Mouse (Mus musculus) intestine, embryonic 16.5 days (tissue): ENCODE results near the gene Ppard. TPM values are rescaled to one million over a fixed set of nuclear protein-coding genes. Genes with fewer than 3 reads are reported as not detected.

Experiments
- ATAC-seq: fragments of 200-750 bp; cut with Nextera tagmentation; 2 replicates; pipeline ENCODE4 v1.8.0; 2017; ENCODE audit warnings: moderate TSS enrichment, moderate library complexity
- H3K27ac ChIP-seq: fragments of 300-500 bp; sonication (generic); 2 replicates; pipeline ENCODE4 v1.5.1; 2014; ENCODE audit warnings: mild to moderate bottlenecking, low read length
- H3K27me3 ChIP-seq: fragments of 300-500 bp; sonication (generic); replicated peaks from 2 replicates; pipeline ENCODE4 v1.6.1; 2014; ENCODE audit warnings: low read length, control low read depth, mixed read lengths; ENCODE audit not compliant: control insufficient read depth, insufficient read depth
- H3K36me3 ChIP-seq: fragments of 300-500 bp; sonication (generic); 2 replicates; pipeline ENCODE4 v1.6.1; 2014; ENCODE audit warnings: low read length, control low read depth; ENCODE audit not compliant: control insufficient read depth, insufficient read depth
- H3K4me1 ChIP-seq: fragments of 300-500 bp; sonication (generic); 2 replicates; pipeline ENCODE4 v1.6.1; 2014; ENCODE audit warnings: low read length, control low read depth, mixed read lengths; ENCODE audit not compliant: control insufficient read depth, insufficient read depth
- H3K4me2 ChIP-seq: fragments of 300-500 bp; sonication (generic); 2 replicates; pipeline ENCODE4 v1.6.1; 2014; ENCODE audit warnings: low read depth, low read length, control low read depth
- H3K4me3 ChIP-seq: fragments of 300-500 bp; sonication (generic); 2 replicates; pipeline ENCODE4 v1.5.1; 2014; ENCODE audit warnings: mild to moderate bottlenecking, low read length
- H3K9ac ChIP-seq: fragments of 300-500 bp; sonication (generic); 2 replicates; pipeline ENCODE4 v1.6.1; 2014; ENCODE audit warnings: low read depth, low read length
- H3K9me3 ChIP-seq: fragments of 300-500 bp; sonication (generic); 2 replicates; pipeline ENCODE4 v1.6.1; 2016; ENCODE audit warnings: low read length, control low read depth; ENCODE audit not compliant: control insufficient read depth
- WGBS: fragments of 180-500 bp; shearing (Covaris S2); extraction: QIAGEN DNeasy Blood & Tissue Kit; methylation state at CpG from one replicate; pipeline ENCODE4 v1.1.7; 2014; 5-methylcytosine and 5-hydroxymethylcytosine counted together
- polyA plus RNA-seq: library from polyadenylated mRNA; unstranded; fragments of >200 nt; fragmentation: Nextera tagmentation; extraction: Ambion mirVana; gene quantifications from 2 replicates; pipeline ENCODE4 v1.2.1, GENCODE M21; 2015

The Ppard gene
- polyA plus RNA-seq, 1 experiment from 2014 or later = 2.2 TPM

GRCm38 (mm10) chr17:28344050-28344607 is 111.6 kb downstream of the Ppard start:
- peak overlapping the region; percentile 52; the same call in 1 of the 2 replicates for H3K4me2 ChIP-seq
- peaks cover 10% of the 10 kb centered on the region; the same call in 1 of the 2 replicates for H3K36me3 ChIP-seq
- H3K4me3 ChIP-seq = no peak overlapping the region
- H3K27me3 ChIP-seq = no peaks in the 10 kb centered on the region; the same call in 1 of the 2 replicates
- H3K27ac ChIP-seq = peak overlapping the region; percentile 94
- ATAC-seq = no peak
- no peaks in the 10 kb centered on the region for H3K9me3 ChIP-seq
- peaks cover 93% of the 10 kb centered on the region for H3K4me1 ChIP-seq
- WGBS = 42% methylated on average over 4 of the region's 4 CpGs
- H3K9ac ChIP-seq = peak overlapping the region; percentile 67

GRCm38 (mm10) chr17:28344670-28345069 is 112.2 kb downstream of the Ppard start:
- H3K9me3 ChIP-seq = no peaks in the 10 kb centered on the region
- H3K27me3 ChIP-seq = no peaks in the 10 kb centered on the region; the same call in 1 of the 2 replicates
- H3K4me3 ChIP-seq = no peak overlapping the region
- peak overlapping the region; percentile 94 for H3K27ac ChIP-seq
- H3K4me1 ChIP-seq = peaks cover 94% of the 10 kb centered on the region
- peak overlapping the region; percentile 67 for H3K9ac ChIP-seq
- H3K4me2 ChIP-seq = peak overlapping the region; percentile 52; the same call in 1 of the 2 replicates
- H3K36me3 ChIP-seq = peaks cover 8% of the 10 kb centered on the region; the same call in 1 of the 2 replicates
- WGBS = 57% methylated on average over 3 of the region's 3 CpGs
- ATAC-seq = no peak

- whole genome bisulfite sequencing = 8% methylated on average over 8 of the region's 8 CpGs
- H3K27ac ChIP-seq = peak overlapping the region; percentile 94
- peak overlapping the region; percentile 67 for H3K9ac ChIP-seq
- peaks cover 89% of the 10 kb centered on the region for H3K4me1 ChIP-seq
- peak overlapping the region; percentile 52 for H3K4me2 ChIP-seq
- H3K4me3 ChIP-seq = peak overlapping the region; percentile 35
- H3K9me3 ChIP-seq = no peaks in the 10 kb centered on the region
- no peaks in the 10 kb centered on the region; the same call in 1 of the 2 replicates for H3K27me3 ChIP-seq
- 0 out of 2 replicates have a peak, but pooled peaks cover 2% of the 10 kb centered on the region for H3K36me3 ChIP-seq
- no peak for ATAC-seq
These were observed 112.8 kb downstream of the Ppard start for GRCm38 (mm10) chr17:28345271-28345721.

GRCm38 (mm10) chr17:28345882-28346281 is 113.4 kb downstream of the Ppard start:
- H3K4me2 ChIP-seq = peak overlapping the region; percentile 52
- WGBS = 9% methylated on average over 10 of the region's 10 CpGs
- peaks cover 83% of the 10 kb centered on the region for H3K4me1 ChIP-seq
- peak overlapping the region; percentile 94 for H3K27ac ChIP-seq
- H3K9me3 ChIP-seq = no peaks in the 10 kb centered on the region
- H3K36me3 ChIP-seq = no peaks in the 10 kb centered on the region
- 0 out of 2 replicates have a peak, but pooled peaks have one; percentile 3 for ATAC-seq
- H3K27me3 ChIP-seq = no peaks in the 10 kb centered on the region; the same call in 1 of the 2 replicates
- H3K4me3 ChIP-seq = peak overlapping the region; percentile 35
- peak overlapping the region; percentile 67 for H3K9ac ChIP-seq

GRCm38 (mm10) chr17:28347327-28347726 is 114.8 kb downstream of the Ppard start:
- Histone ChIP-seq H3K36me3 (no peaks in the 10 kb centered on the region), H3K27me3 (no peaks in the 10 kb centered on the region; the same call in 1 of the 2 replicates), H3K27ac (0 out of 2 replicates have a peak overlapping the region, but pooled peaks have one; percentile 25), H3K4me1 (peaks cover 76% of the 10 kb centered on the region), H3K4me2 (no peak overlapping the region), H3K4me3 (no peak overlapping the region), H3K9me3 (no peaks in the 10 kb centered on the region), H3K9ac (no peak overlapping the region)
- 76% methylated on average over 10 of the region's 10 CpGs for WGBS
- ATAC-seq = no peak

- WGBS = 43% methylated on average over 6 of the region's 6 CpGs
- Histone ChIP-seq H3K4me1 (peaks cover 72% of the 10 kb centered on the region), H3K9me3 (no peaks in the 10 kb centered on the region), H3K4me2 (peak overlapping the region; percentile 92), H3K36me3 (no peaks in the 10 kb centered on the region), H3K4me3 (peak overlapping the region; percentile 89), H3K27ac (peak overlapping the region; percentile 69), H3K9ac (peak overlapping the region; percentile 96), H3K27me3 (no peaks in the 10 kb centered on the region; the same call in 1 of the 2 replicates)
- ATAC-seq = no peak
These were observed 115.7 kb downstream of the Ppard start for GRCm38 (mm10) chr17:28348211-28348610.

GRCm38 (mm10) chr17:28349264-28349880 is 116.9 kb downstream of the Ppard start:
- ATAC-seq = no peak
- Histone ChIP-seq H3K9ac (peak overlapping the region; percentile 96), H3K4me2 (peak overlapping the region; percentile 92), H3K9me3 (no peaks in the 10 kb centered on the region), H3K27ac (peak overlapping the region; percentile 99), H3K27me3 (no peaks in the 10 kb centered on the region; the same call in 1 of the 2 replicates), H3K4me3 (peak overlapping the region; percentile 89), H3K36me3 (no peaks in the 10 kb centered on the region), H3K4me1 (peaks cover 60% of the 10 kb centered on the region)
- WGBS = 11% methylated on average over 11 of the region's 13 CpGs

GRCm38 (mm10) chr17:28349901-28350465 is 117.5 kb downstream of the Ppard start:
- WGBS = under 1% methylated on average over 49 of the region's 54 CpGs
- H3K9me3 ChIP-seq = no peaks in the 10 kb centered on the region

More at GRCm38 (mm10) chr17:28349901-28350465, 117.5 kb downstream of the Ppard start:
- ATAC-seq = peak; percentile 69
- H3K4me3 ChIP-seq = peak overlapping the region; percentile 89
- H3K27ac ChIP-seq = peak overlapping the region; percentile 99
- H3K4me1 ChIP-seq = peaks cover 54% of the 10 kb centered on the region
- H3K36me3 ChIP-seq = no peaks in the 10 kb centered on the region
- H3K27me3 ChIP-seq = no peaks in the 10 kb centered on the region; the same call in 1 of the 2 replicates
- H3K9ac ChIP-seq = peak overlapping the region; percentile 96
- H3K4me2 ChIP-seq = peak overlapping the region; percentile 92
